Mouse (Mus musculus): ENCODE data around the gene Oscar.

- no peak for TF ChIP-seq POLR2A (IDR thresholded peaks at IDR 0.05; ENCODE audit: insufficient read depth, low read length)
- no peak for TF ChIP-seq CTCF (IDR thresholded peaks at IDR 0.05; ENCODE audit: low read depth, low read length)
These were observed 27.9 kb upstream of the Oscar start for GRCm38 (mm10) chr7:3643843-3644242.
